9 mouse cellular contexts compared by ENCODE assay signal in the genomic region with DNA sequence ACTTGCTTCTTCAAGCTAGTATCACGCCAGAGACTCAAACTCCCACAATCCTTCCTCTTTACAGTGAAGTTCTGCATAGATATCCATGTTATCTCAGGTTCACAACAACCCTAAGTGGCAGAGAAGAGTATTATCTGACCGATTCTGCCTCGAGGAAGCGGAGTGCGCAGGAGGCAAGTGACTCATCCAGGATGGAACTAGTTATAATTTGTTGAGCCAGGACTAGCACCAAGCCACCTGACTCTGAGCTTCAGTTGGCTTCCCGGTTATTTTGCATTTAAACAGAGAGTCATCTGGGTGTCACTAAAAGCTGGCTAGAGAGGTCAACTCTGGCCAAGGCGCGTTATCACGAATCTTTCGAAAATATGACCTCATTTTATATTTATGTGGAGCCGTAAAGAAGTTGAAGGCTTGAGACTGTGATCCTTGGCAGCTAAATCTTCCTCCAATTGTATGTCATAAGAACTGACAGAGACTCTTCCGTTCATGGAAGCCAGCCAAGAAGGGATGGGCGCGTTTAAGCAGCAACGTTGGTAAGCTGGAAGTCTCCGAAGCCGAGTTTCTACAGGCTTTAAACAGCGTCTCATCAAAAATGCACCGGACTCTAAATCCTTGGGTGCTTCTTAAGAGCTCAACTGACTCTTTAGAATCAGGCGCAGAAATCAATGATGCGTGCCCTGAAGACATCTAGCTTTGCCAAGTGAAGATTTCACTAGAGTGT.
DNase-seq lines count a peak whose midpoint lies in the region; ATAC-seq and TF ChIP-seq lines count a peak whose summit lies in the region.
"Had no signal": no experiment of that assay in that cellular context is flagged by ENCODE, and none has a peak within 500 bp of the region (broad histone marks: within the 10 kb centered on the region; RNA-seq: fewer than 3 reads in every experiment).

No protein-coding gene starts in this region.

- no peak overlapping the region for H3K9ac ChIP-seq in liver, postnatal 0 days (replicated peaks)
- no peak overlapping the region for H3K9ac ChIP-seq in liver, embryonic 12.5 days
- H3K9ac ChIP-seq in embryonic facial prominence, embryonic 15.5 days: no peak overlapping the region
- H3K9ac ChIP-seq in midbrain, embryonic 15.5 days: no peak overlapping the region
- H3K9ac ChIP-seq in midbrain, embryonic 16.5 days (ENCODE audit: low read depth, low read length): no peak overlapping the region
- H3K9ac ChIP-seq: limb, embryonic 13.5 days had no signal

- no peak overlapping the region for H3K4me2 ChIP-seq in liver, postnatal 0 days (ENCODE audit: low read depth, low read length)
- no peak overlapping the region for H3K4me2 ChIP-seq in liver, embryonic 12.5 days
- peak overlapping the region; percentile 8; the same call in 1 of the 2 replicates for H3K4me2 ChIP-seq in embryonic facial prominence, embryonic 15.5 days (replicated peaks)
- no peak overlapping the region for H3K4me2 ChIP-seq in midbrain, embryonic 15.5 days
- no peak overlapping the region for H3K4me2 ChIP-seq in midbrain, embryonic 16.5 days (ENCODE audit: low read length)
- H3K4me2 ChIP-seq: limb, embryonic 13.5 days had no signal

- H3K4me1 ChIP-seq in liver, postnatal 0 days (ENCODE audit: insufficient read depth): no peaks in the 10 kb centered on the region
- H3K4me1 ChIP-seq in liver, embryonic 12.5 days: no peaks in the 10 kb centered on the region
- peaks cover 33% of the 10 kb centered on the region for H3K4me1 ChIP-seq in embryonic facial prominence, embryonic 15.5 days
- peaks cover 11% of the 10 kb centered on the region for H3K4me1 ChIP-seq in midbrain, embryonic 15.5 days
- peaks cover 3% of the 10 kb centered on the region; the same call in 1 of the 2 replicates for H3K4me1 ChIP-seq in midbrain, embryonic 16.5 days (ENCODE audit: control insufficient read depth, insufficient read depth, low read length)

- H3K36me3 ChIP-seq in liver, postnatal 0 days (replicated peaks; ENCODE audit: insufficient read depth, low read length): no peaks in the 10 kb centered on the region
- H3K36me3 ChIP-seq in liver, embryonic 12.5 days: no peaks in the 10 kb centered on the region
- no peaks in the 10 kb centered on the region for H3K36me3 ChIP-seq in embryonic facial prominence, embryonic 15.5 days
- H3K36me3 ChIP-seq in midbrain, embryonic 15.5 days (replicated peaks): no peaks in the 10 kb centered on the region
- no peaks in the 10 kb centered on the region for H3K36me3 ChIP-seq in midbrain, embryonic 16.5 days (ENCODE audit: control insufficient read depth, insufficient read depth, low read length)
- H3K36me3 ChIP-seq: limb, embryonic 13.5 days had no signal

- peak; percentile 20 for DNase-seq in liver, postnatal 0 days
- peak; percentile 61 to 70 for DNase-seq in kidney, adult 8-10 months
- peak; percentile 18 for DNase-seq in retina, embryonic 14.5 days (ENCODE audit: low spot score)
- DNase-seq in thymus, postnatal 14 days: no peak

- H3K27ac ChIP-seq in liver, postnatal 0 days (ENCODE audit: low read depth): no peak overlapping the region
- no peak overlapping the region for H3K27ac ChIP-seq in liver, embryonic 12.5 days
- peak overlapping the region; percentile 65; the same call in 1 of the 2 replicates for H3K27ac ChIP-seq in embryonic facial prominence, embryonic 15.5 days (replicated peaks)
- no peak overlapping the region for H3K27ac ChIP-seq in midbrain, embryonic 15.5 days
- H3K27ac ChIP-seq in midbrain, embryonic 16.5 days (ENCODE audit: low read length): no peak overlapping the region
- H3K27ac ChIP-seq: limb, embryonic 13.5 days had no signal

- ATAC-seq in liver, postnatal 0 days: no peak
- no peak for ATAC-seq in liver, embryonic 12.5 days
- no peak for ATAC-seq in embryonic facial prominence, embryonic 15.5 days (ENCODE audit: insufficient number of reproducible peaks, low FRiP score, low TSS enrichment, low read depth)
- no peak for ATAC-seq in midbrain, embryonic 15.5 days (replicated peaks)
- ATAC-seq in midbrain, embryonic 16.5 days: no peak

- H3K4me3 ChIP-seq in liver, postnatal 0 days (ENCODE audit: low read depth, low read length): no peak overlapping the region
- no peak overlapping the region for H3K4me3 ChIP-seq in liver, embryonic 12.5 days
- H3K4me3 ChIP-seq in embryonic facial prominence, embryonic 15.5 days (replicated peaks): no peak overlapping the region
- H3K4me3 ChIP-seq in midbrain, embryonic 15.5 days: no peak overlapping the region
- no peak overlapping the region for H3K4me3 ChIP-seq in midbrain, embryonic 16.5 days (ENCODE audit: low read depth, low read length)
- H3K4me3 ChIP-seq: limb, embryonic 13.5 days had no signal

- H3K27me3 ChIP-seq in liver, postnatal 0 days (ENCODE audit: insufficient read depth, low read length): no peaks in the 10 kb centered on the region
- no peaks in the 10 kb centered on the region for H3K27me3 ChIP-seq in liver, embryonic 12.5 days (replicated peaks)
- H3K27me3 ChIP-seq in embryonic facial prominence, embryonic 15.5 days: no peaks in the 10 kb centered on the region
- no peaks in the 10 kb centered on the region for H3K27me3 ChIP-seq in midbrain, embryonic 15.5 days (replicated peaks)
- H3K27me3 ChIP-seq in midbrain, embryonic 16.5 days (ENCODE audit: control insufficient read depth, insufficient read depth, low read depth, low read length): no peaks in the 10 kb centered on the region
- H3K27me3 ChIP-seq: limb, embryonic 13.5 days had no signal

- no peaks in the 10 kb centered on the region for H3K9me3 ChIP-seq in liver, postnatal 0 days (ENCODE audit: low read length)
- H3K9me3 ChIP-seq in liver, embryonic 12.5 days (replicated peaks): no peaks in the 10 kb centered on the region
- H3K9me3 ChIP-seq in embryonic facial prominence, embryonic 15.5 days (replicated peaks): no peaks in the 10 kb centered on the region
- no peaks in the 10 kb centered on the region for H3K9me3 ChIP-seq in midbrain, embryonic 15.5 days
- no peaks in the 10 kb centered on the region for H3K9me3 ChIP-seq in midbrain, embryonic 16.5 days (replicated peaks; ENCODE audit: control insufficient read depth, low read length, poor library complexity, severe bottlenecking)
- H3K9me3 ChIP-seq: limb, embryonic 13.5 days had no signal

- no peak for TF ChIP-seq EP300 in liver, postnatal 0 days (IDR thresholded peaks at IDR 0.05; ENCODE audit: low read depth)

- 76% methylated on average over 21 of the region's 21 CpGs for WGBS in liver, postnatal 0 days (ENCODE audit: insufficient replicate concordance)
- 70% methylated on average over 21 of the region's 21 CpGs for WGBS in liver, embryonic 12.5 days (ENCODE audit: insufficient replicate concordance)
- 55% methylated on average over 21 of the region's 21 CpGs for WGBS in embryonic facial prominence, embryonic 15.5 days
- WGBS in midbrain, embryonic 15.5 days: 75% methylated on average over 21 of the region's 21 CpGs
- 77% methylated on average over 21 of the region's 21 CpGs for WGBS in midbrain, embryonic 16.5 days

- TF ChIP-seq CTCF in liver, postnatal 0 days (IDR thresholded peaks at IDR 0.05; ENCODE audit: low read depth): no peak
